Mouse (Mus musculus) lung, postnatal 36 days (tissue): ENCODE measurements around the gene Ruvbl2.

Experiments
- DNase-seq: peaks from one replicate; pipeline ENCODE4 v3.0.0; 2022; ENCODE audit warnings: mixed read lengths

Gene Ruvbl2

DNA sequence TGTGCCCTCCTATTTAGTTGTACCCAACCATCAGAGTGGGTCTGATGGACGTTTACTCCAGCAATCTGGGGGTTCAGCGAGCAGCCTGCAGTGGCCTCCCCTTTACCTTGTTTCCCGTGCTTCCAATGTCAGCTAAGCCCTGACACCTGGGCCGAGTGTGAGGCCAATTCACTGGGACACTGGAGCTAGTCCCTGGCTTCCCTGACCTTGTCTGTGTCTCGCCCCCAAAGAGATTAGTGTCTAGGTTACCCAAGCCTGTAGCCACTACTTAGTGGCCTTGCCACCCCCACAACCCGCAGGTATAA, 17.3 kb downstream of the Ruvbl2 start, which contains the start of gene Lhb:
Lhb (plus strand) TSS at position 206 of the 305 bp plus-strand sequence.
- no peak for DNase-seq

DNA sequence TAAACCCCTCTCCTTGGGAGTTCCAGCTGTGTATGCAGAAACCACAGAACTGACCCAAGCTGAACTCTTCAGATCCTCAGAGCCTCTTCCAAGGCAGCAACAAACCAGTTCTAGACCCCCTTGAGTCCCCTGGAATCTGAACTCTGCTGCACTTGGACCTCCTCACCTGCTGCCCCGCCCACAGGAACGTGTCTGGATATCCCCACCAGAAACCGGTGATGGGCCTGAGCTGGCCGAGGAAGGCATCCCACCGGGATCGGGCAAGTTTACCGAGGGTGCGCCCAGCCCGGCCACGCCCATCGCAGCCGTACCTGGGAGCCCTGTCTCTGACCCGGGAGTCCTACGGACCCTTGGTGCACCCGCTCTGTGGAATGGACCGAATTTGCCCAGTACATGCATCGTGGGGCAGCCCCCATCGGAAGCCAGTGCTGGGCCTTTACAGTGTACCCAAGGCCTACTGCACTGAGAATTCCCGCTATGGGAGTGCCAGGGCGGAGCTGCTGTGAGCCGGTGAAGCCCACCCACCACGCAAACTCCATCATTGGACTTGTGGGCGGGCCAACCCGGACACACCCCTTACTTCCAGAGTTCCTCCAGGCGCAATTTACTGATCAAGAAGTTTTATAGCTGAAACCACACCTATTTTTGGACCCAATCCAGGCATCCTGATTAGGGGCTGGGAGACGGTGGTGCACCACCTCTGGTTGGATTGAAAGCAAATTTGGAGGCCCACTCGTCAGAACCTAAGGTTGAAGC, 17.9 kb downstream of the Ruvbl2 start:
- DNase-seq, result peak; percentile 46

GRCm38 (mm10) chr7:45417962-45418492, 19.9 kb downstream of the Ruvbl2 start:
- DNase-seq, result peak; percentile 32

GRCm38 (mm10) chr7:45415636-45416035, 22.3 kb downstream of the Ruvbl2 start:
- DNase-seq, result no peak

- DNase-seq, result no peak
These were observed 23.1 kb downstream of the Ruvbl2 start for GRCm38 (mm10) chr7:45414740-45415224.

- peak; percentile 56 for DNase-seq
These were observed 23.8 kb downstream of the Ruvbl2 start for GRCm38 (mm10) chr7:45413864-45414739.

DNA sequence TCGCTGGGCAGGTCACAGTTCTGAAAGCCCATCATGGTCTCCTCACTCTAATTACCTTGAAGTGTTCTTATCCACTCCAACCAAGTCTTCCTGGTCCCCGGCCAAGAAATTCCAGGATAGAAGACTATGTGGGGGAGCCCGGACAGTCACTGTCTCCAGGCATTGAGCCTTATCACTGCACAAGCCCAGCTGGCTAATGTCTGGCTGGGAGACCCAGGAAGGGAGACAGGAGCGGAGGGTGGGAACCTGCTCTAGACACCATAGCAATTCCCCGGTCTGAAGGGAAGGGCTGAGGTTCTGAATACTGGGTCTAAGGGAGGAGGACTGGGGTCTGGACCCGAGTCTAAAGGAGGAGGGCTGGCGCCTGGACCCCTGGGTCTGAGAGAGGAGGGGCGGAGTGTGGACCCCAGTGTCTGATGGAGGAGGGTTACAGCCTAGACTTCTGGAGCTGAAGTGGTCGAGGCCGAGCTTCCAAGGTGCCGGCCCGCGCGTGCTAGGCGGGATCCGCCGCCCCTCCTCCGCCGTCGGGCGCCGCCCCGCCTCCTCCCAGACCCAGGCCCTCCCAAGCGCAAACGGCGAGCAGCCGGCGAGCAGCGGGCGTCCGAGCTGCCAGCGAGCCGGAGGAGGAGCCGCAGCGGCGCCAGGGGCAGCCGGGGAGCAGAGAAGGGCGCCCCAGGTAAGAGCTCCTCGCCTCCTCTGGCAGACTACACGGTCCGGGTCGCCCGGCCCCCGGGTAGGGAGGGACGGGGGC, 24.6 kb downstream of the Ruvbl2 start, which contains the start of gene Ntf5:
Ntf5 (plus strand) TSS at position 583 of the 751 bp plus-strand sequence.
- DNase-seq, result peak; percentile 40

- no peak for DNase-seq
These were observed 25.5 kb downstream of the Ruvbl2 start for GRCm38 (mm10) chr7:45412421-45412820.

DNA sequence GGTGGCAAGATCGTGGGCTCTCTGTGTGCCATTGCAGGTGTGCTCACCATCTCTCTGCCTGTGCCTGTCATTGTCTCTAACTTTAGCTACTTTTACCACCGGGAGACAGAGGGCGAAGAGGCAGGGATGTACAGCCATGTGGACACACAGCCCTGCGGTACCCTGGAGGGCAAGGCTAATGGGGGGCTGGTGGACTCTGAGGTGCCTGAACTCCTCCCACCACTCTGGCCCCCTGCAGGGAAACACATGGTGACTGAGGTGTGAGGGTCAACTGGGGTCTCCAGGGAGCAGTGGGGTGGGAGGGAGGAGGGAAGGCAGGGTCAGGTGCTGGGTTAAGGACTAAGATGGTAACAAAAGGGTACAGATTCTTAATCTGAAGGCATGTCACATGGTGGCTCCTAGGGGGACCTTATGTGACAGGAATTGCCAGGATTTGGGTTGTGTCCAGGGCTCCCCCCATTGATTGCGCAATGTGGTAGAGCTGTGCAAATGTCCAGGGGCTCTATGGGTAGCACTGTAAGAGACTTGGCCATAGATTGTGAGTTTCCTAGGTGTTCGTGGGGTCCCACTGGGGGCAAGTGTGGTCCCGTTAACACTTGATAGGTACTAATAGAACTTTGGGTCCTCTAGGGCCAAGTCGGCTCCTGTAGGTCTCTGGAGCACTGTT, 28.3 kb downstream of the Ruvbl2 start:
- no peak for DNase-seq

DNA sequence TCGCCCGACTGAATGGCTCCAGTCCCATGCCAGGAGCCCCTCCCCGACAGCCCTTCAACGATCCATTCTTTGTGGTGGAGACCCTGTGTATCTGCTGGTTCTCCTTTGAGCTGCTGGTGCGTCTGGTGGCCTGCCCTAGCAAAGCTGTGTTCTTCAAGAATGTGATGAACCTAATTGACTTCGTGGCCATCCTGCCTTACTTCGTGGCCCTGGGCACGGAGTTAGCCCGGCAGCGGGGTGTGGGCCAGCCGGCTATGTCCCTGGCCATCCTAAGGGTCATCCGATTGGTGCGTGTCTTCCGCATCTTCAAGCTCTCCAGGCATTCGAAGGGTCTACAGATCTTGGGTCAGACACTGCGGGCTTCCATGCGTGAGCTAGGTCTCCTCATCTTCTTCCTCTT, 28.9 kb downstream of the Ruvbl2 start:
- DNase-seq, result no peak

DNA sequence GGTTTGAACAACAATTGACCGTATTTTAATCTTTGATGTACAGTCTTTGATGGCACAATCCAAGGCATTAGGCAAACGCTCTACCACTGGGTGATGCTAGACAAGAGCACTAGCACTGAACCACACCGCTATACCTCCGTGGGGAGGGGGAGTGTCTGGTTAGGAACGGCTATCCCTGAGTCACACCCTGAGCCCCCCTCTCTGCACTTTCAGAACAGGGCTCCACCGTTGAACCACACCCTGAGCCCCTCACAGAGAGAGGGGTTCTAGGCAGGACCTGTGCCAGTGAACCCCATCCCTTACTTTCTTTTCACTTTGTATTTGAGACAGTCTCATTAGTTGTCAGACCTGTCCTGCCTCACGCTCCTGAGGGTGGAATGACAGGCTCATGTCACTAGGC, 29.5 kb downstream of the Ruvbl2 start:
- DNase-seq, result no peak

DNA sequence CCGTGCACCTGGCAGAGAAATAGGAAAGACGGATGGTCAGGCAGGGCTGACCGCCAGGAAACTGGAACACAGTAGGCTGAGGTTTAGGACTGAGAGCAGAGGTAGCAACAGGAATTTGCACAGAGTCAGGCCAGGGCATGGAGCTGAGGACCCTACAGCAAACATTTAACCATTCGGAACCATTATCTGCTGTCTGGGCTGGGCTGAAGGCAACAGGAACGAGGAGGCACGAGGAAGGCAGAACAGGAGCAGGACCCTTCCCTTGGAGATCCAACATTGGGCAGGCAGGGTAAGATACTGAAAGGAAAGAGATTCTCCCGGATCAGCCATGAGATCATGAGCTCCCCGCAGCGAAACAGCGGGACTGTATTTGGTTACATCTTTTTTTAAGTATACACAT, 30.1 kb downstream of the Ruvbl2 start:
- no peak for DNase-seq

DNA sequence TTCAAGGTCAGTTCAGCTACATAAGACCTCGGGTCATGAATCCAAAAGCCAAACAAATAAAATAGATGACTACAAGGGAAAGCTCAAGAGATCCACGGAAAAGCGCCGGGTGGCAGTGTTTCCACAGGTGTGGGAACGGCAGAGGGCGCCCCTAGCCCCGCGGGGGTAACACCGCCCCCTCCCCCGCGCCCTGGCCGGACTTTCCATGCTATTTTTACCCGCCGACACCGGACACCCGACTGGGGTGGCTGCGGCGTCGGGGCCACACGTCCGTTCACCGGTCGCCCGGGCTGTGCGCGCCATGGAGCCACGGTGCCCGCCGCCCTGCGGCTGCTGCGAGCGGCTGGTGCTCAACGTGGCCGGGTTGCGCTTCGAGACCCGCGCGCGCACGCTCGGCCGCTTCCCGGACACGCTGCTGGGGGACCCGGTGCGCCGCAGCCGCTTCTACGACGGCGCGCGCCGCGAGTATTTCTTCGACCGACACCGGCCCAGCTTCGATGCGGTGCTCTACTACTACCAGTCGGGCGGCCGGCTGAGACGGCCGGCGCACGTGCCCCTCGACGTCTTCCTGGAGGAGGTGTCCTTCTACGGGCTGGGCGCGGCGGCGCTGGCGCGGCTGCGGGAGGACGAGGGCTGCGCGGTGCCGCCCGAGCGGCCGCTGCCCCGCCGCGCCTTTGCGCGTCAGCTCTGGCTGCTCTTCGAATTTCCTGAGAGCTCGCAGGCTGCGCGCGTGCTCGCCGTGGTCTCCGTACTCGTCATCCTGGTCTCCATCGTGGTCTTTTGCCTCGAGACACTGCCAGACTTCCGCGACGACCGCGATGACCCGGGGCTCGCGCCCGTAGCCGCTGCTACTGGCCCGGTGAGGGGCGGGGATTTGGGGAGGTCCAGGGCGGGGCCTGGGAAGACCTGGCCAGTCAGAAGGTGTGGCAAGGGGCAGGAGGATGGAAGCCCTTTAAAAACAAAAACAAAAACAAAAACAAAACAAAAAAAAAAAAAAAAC, 31.4 kb downstream of the Ruvbl2 start:
- peak; percentile 44 for DNase-seq

DNA sequence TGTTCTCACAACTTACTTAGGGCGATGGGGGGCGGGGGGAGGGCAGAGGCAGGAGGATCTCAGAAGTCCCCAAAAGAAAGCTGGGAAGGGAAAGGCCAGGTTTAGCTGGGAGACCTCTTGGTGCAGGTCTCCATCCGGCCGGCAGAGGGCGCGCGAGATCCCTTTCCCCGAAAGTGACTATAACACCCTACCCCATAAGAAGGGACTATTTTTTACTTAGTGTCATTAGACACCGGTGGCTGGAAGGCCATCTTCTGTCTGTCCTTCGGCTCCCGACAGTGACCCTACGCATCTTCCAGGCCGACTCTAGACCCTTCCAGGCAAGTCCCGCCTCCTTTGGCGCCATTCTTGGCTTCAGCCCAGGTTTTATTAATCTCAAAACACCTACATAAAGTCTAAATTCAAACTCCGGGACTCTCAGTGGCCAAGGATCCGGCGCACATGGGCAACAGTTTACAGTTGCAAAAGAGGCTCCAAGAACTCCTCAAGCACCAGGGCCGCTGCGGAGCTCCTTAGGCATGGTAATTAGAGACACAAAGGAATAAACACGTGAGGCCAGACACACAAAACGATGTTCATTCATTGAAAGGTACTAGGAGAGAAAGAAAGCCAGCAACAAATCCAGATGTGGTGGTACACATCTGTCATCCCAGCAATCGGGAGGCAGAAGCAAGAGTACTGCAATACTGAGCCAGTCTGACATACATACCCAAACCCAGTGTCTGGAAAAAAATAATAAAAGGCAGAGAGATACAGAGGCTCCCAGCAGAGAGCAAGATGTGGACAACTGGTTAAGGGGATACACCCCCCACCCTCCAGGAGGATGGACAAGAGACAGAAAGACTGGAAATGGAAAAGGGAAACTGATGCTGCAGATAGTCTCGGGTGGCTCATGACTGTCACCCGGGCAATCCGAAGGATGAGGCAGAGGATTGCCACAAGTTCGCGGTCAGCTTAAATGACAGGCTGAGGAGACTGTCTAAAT, 32.5 kb downstream of the Ruvbl2 start, which contains the start of gene Kcna7:
Kcna7 (plus strand) TSS at position 563 of the 985 bp plus-strand sequence.
- peak; percentile 85 for DNase-seq

DNA sequence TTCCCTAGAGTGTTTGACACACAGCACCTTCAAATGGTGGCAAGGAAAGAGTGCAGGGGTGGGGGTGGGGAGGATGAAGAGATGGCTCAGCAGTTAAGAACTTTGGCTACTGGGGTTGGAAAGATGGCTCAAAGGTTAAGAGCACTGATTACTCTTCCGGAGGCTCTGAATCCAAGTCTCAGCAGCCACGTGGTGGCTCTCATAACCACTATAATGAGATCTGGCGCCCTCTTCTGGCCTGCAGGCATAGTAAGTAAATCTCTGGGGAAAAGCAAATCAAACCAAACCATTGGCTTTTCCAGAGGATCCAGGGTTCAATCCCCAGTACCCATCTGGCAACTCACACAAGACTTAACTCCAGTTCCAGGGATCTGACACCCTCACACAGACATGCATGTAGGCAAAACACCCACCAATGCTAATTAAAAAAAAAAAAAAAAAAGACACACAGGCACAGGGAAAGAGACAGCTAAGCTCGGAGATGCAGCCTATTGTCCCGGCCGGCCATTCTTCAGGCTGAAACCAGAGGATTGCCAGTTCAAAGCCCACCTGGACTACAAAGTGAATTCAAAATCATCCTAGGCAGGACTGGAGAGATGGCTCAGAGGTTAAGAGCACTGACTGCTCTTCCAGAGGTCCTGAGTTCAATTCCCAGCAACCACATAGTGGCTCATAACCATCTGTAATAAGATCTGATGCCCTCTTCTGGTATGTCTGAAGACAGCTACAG, 34.2 kb downstream of the Ruvbl2 start:
- peak; percentile 87 for DNase-seq

DNA sequence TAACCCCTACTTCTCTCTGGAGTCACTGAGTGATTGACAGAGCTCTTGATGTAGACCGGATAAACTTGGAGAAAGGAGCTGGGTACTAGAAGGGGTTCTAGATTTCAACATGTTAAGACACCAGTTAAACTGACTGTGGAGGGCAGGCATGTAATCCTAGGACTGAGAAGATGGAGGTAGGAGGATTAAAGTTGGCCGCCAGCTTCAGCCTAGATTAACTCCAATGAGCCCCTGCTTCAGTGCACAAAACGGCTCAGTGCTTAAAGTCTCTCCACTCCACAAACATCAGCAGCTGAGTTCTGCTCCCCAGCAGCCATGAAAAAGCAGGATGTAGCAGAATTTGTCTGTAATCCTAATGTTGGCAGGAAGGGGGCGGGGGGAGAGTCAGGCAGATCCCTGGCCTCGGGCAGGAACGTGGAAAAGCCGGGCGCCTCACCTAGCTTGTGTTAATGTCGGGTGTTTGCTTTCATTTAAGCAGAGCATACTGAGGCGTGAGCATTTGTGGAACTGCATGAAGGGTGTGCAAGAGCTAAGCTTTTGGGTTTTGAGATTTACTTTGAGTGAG, 36.3 kb downstream of the Ruvbl2 start:
- no peak for DNase-seq

DNA sequence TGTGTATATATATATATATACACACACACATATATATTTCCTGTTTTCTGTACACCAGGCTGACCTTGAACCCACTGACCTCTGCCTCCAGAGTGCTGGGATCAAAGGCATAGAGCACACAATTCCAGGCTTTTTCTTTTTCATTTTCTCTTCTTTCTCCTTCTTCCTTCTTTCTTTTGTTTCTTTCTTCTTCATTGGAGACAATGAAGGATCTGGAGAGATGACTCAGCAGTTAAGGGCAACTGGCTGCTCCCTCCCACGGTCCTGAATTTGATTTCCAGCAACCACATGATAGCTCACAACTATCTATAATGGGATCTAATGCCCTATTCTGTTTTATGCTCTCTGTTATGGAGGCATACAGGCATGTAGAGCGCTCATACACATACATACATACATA, 41.1 kb downstream of the Ruvbl2 start:
- DNase-seq, result no peak

DNA sequence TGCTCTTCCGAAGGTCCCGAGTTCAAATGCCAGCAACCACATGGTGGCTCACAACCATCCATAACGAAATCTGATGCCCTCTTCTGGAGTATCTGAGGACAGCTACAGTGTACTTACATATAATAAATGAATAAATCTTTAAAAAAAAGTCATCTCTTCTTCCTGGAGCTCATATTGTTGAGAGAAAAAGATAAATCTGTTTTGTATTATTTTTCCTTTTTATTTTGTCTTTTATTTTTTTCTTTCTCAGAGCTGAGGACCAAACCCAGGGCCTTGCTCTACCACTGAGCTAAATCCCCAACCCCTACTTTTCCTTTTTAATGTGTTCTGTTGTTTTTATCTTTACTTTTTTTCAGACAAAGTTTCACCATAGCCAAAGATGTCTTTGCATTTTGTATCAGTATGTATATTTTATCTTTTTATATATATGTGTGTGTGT, 41.5 kb downstream of the Ruvbl2 start:
- DNase-seq, result peak; percentile 34
